Mouse (Mus musculus): Measurements from ENCODE around the gene Fyn.
A peak's percentile ranks its signal among the peaks of the same experiment; 100 is the strongest.

Fyn gene

GRCm38 (mm10) chr10:39566901-39567300 lies 198.2 kb downstream of the Fyn start:
- no peak for DNase-seq (ENCODE audit: low read depth, low spot score)

DNA sequence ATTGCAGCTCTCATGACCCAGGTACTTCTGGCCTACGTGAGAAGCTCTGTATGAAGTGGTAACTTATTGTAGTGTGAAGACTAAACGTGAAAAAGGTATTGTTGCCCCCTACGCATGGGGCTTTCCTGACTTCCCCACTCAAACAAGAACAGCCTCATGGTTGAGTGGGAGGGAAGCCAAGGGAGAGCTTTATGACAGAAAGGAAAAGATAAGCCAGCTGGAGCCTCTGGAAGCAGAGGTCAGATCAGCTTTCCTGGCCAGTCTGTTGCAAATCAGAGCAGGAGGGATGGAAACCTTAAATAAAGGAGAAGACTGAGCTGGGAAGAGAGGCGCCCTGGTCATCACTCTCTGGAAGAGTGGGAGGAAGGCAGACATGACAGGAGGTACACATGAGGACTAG lies 200.3 kb downstream of the Fyn start:
- DNase-seq (ENCODE audit: low read depth, low spot score), result no peak

- peak; percentile 77 for DNase-seq (ENCODE audit: low read depth, low spot score)
Observed at GRCm38 (mm10) chr10:39571011-39571410, 202.4 kb downstream of the Fyn start.

DNA sequence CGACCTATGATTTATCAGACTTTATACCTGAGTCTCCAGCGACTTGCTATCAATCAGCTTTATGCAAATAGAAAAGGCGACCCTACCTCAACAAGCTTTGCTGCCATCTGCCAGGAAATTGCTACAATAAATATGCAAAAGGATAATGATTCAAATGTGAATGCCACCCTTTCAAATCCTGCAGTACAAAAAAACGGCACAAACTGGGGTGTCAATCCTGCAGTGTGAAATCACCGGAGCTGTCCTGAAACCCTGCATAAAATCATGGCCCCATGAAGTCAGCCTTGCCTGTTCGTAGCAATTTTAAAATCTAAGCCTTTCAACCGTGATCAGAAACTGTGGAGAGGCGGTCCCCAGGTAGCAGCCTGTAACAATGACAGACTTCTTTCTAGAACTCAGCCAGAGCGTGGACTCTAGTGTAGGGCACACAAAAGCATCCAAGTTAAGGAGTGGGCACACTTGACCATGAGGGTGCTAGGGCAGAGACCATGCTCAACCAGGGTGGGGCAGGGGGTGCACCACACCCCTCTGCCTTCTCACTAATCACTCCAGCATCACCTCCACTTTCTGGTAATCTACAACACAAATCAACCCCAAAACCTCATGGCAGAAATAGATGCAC lies 203.5 kb downstream of the Fyn start:
- no peak for DNase-seq (ENCODE audit: low read depth, low spot score)

- DNase-seq (ENCODE audit: low read depth, low spot score), result peak; percentile 90
Observed at GRCm38 (mm10) chr10:39572672-39573051, 204.0 kb downstream of the Fyn start.

GRCm38 (mm10) chr10:39576466-39576865 lies 207.8 kb downstream of the Fyn start:
- DNase-seq (ENCODE audit: low read depth, low spot score), result no peak

GRCm38 (mm10) chr10:39580477-39580876 lies 211.8 kb downstream of the Fyn start:
- DNase-seq (ENCODE audit: low read depth, low spot score), result no peak

- no peak for DNase-seq (ENCODE audit: low read depth, low spot score)
Observed at GRCm38 (mm10) chr10:39582385-39582784, 213.7 kb downstream of the Fyn start.

DNA sequence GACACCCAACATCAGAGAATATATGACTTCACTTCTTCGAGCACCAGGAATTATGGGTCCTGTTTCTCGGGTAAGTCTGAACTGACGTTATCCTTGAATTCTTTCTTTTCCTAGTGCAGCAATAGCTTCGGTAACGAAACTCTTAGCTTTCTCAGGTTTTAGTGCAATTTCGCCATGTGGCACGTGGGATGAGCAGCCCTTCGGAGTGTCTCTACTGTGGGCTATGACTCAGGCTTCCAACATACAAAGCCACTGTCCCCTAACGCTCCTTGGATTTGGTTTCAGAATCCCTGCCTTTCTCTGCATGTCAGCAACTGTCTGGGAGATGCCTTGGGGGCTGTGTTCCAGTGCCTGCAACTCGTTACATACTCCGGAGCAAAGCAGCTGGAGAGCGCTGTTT lies 215.1 kb downstream of the Fyn start:
- peak; percentile 75 for DNase-seq (ENCODE audit: low read depth, low spot score)

DNA sequence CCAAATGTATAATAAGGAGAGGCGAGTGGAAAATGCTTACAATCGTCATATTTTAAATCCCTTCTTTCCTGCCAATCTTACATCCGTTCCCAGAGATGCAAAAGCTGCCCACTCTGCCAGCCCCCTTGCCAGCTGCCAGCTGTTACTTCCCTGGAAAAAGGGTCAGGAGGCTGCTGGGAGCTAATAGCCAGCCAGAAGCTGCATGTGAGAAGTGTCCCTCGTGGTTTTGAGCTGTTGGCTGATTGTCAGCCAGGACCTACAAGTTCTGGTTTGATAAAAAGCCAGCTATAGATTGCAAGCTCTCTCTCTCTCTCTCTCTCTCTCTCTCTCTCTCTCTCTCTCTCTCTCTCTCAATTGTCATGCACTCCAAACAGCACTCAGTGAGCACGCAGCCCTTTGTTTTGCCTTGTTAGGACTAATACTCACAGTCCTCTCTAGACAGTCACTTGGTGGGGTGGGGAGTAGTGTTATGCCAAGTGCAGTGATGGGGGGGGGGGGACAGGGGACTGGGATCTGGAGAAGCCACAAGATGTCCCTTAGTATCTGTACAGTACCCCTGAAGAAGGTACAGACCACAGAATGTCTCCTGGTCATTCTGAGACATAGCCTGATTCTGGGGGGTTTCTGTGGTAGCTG lies 218.8 kb downstream of the Fyn start:
- peak; percentile 59 for DNase-seq (ENCODE audit: low read depth, low spot score)

DNA sequence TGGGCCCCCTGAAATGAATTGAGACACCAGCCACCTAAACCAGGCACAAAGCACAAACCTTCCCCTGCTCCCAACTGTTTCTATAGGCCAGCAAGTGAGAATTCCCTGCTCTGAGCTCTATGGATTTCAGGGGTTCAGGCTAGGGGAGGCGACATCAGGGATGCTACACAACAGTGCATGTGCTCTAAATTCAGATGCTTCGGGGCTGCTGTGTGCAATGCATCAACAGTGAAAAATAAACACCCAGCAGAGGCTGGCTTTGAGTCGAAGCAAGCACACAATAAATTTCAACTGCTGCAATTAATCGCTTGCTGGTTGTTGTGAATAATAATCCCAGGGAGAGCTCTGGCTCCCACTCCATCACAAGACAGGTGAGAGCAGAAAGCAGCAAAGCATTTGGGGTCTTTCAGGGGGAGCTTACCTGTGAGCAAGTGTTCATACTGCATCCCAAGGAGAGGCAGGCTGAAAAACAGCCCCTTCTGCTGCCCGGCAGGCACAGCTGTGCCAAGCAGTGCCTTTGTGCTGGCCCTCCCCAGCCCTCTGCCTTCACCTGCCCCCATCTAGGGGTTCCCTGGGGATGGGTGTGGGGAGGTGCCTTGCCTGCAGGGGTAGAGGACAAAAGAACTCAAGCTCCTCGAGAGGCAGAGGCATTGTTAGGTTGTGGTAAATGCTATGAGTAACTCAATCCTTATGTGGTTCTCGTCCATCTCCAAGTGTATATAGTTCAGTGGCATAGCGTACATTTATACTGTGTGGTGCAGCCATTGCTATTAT lies 219.5 kb downstream of the Fyn start:
- DNase-seq (ENCODE audit: low read depth, low spot score), result no peak

GRCm38 (mm10) chr10:39589765-39590546 lies 221.3 kb downstream of the Fyn start:
- DNase-seq (ENCODE audit: low read depth, low spot score), result no peak

DNA sequence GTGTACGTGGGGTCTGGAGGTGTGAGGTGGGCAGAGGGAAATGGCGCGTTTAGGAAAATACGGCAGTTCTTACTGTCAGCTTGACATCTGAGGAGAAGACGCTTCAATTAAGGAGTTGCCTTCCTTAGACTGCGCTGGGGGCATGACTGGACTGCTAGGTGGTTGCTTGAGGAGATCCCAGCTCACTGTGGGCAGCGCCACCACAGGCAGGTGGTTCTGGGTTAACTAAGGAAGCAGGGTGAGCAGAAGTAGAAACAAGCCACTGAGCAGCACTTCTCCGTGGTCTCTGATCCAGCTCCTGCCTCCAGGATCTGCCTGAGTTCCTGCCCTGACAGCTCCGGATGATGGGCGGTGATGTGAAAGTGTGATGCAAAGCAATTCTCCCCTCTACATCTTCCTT lies 222.0 kb downstream of the Fyn start:
- no peak for DNase-seq (ENCODE audit: low read depth, low spot score)

- no peak for DNase-seq (ENCODE audit: low read depth, low spot score)
Observed at GRCm38 (mm10) chr10:39592501-39592900, 223.8 kb downstream of the Fyn start.

- no peak for DNase-seq (ENCODE audit: low read depth, low spot score)
Observed at GRCm38 (mm10) chr10:39594716-39595115, 226.1 kb downstream of the Fyn start.

- DNase-seq (ENCODE audit: low read depth, low spot score), result no peak
Observed at GRCm38 (mm10) chr10:39595862-39596261, 227.2 kb downstream of the Fyn start.

GRCm38 (mm10) chr10:39597116-39597791 lies 228.6 kb downstream of the Fyn start:
- no peak for DNase-seq (ENCODE audit: low read depth, low spot score)

- no peak for DNase-seq (ENCODE audit: low read depth, low spot score)
Observed at GRCm38 (mm10) chr10:39597792-39598183, 229.1 kb downstream of the Fyn start.

DNA sequence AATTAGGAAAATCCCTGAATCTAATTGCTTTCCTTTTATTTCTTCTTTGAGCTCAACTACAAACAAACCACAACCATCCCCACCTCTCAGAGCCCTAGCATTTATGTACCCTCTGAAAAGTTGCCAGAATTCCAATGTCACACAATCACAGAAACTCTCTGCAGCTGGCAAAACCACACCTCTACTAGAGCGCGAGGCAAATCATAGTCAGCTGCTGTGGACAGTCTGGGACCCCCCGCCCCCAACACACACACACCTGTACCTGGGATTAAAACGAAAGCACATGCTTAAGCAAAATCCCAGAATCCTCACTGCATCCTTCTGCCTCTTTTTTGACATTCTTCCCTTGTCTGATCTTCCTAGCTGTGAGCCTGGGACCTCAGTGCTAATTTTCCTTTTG lies 230.9 kb downstream of the Fyn start:
- DNase-seq (ENCODE audit: low read depth, low spot score), result no peak

GRCm38 (mm10) chr10:39600115-39600514 lies 231.5 kb downstream of the Fyn start:
- DNase-seq (ENCODE audit: low read depth, low spot score), result no peak

GRCm38 (mm10) chr10:39601068-39601467 lies 232.4 kb downstream of the Fyn start:
- no peak for DNase-seq (ENCODE audit: low read depth, low spot score)

- no peak for DNase-seq (ENCODE audit: low read depth, low spot score)
Observed at GRCm38 (mm10) chr10:39606434-39606833, 237.8 kb downstream of the Fyn start.
